Mouse (Mus musculus) hindbrain, embryonic 16.5 days (tissue): ENCODE results near the gene Rhoq. TPM values are rescaled to one million over a fixed set of nuclear protein-coding genes. Genes with fewer than 3 reads are reported as not detected.
A peak's percentile ranks its signal among the peaks of the same experiment; 100 is the strongest.

Source experiments
- ATAC-seq: fragments of 200-750 bp; cut with Nextera tagmentation; 2 replicates; pipeline ENCODE4 v1.8.0; 2017; ENCODE audit warnings: moderate TSS enrichment, moderate library complexity
- H3K27ac ChIP-seq: fragments of 300-500 bp; sonication (generic); 2 replicates; pipeline ENCODE4 v1.5.1; 2014; ENCODE audit warnings: low read depth, mild to moderate bottlenecking, control low read depth, low read length, moderate library complexity
- H3K27me3 ChIP-seq: fragments of 300-500 bp; sonication (generic); replicated peaks from 2 replicates; pipeline ENCODE4 v1.6.1; 2014; ENCODE audit warnings: low read length; ENCODE audit not compliant: control insufficient read depth, insufficient read depth
- H3K36me3 ChIP-seq: fragments of 300-500 bp; sonication (generic); 2 replicates; pipeline ENCODE4 v1.6.1; 2014; ENCODE audit warnings: mild to moderate bottlenecking, low read length, moderate library complexity, mixed read lengths; ENCODE audit not compliant: control insufficient read depth, insufficient read depth
- H3K4me1 ChIP-seq: fragments of 300-500 bp; sonication (generic); 2 replicates; pipeline ENCODE4 v1.6.1; 2014; ENCODE audit warnings: low read depth, low read length; ENCODE audit not compliant: control insufficient read depth, insufficient read depth
- H3K4me2 ChIP-seq: fragments of 300-500 bp; sonication (generic); 2 replicates; pipeline ENCODE4 v1.6.1; 2014; ENCODE audit warnings: mild to moderate bottlenecking, low read length, control low read depth, moderate library complexity
- H3K4me3 ChIP-seq: fragments of 300-500 bp; sonication (generic); 2 replicates; pipeline ENCODE4 v1.5.1; 2014; ENCODE audit warnings: mild to moderate bottlenecking, low read length, control low read depth, moderate library complexity
- H3K9ac ChIP-seq: fragments of 300-500 bp; sonication (generic); 2 replicates; pipeline ENCODE4 v1.6.1; 2014; ENCODE audit warnings: low read depth, mild to moderate bottlenecking, control low read depth, low read length, moderate library complexity
- H3K9me3 ChIP-seq: fragments of 300-500 bp; sonication (generic); 2 replicates; pipeline ENCODE4 v1.6.1; 2014; ENCODE audit warnings: mild to moderate bottlenecking, low read length, moderate library complexity; ENCODE audit not compliant: control insufficient read depth
- WGBS: fragments of 180-500 bp; shearing (Covaris S2); extraction: QIAGEN DNeasy Blood & Tissue Kit; methylation state at CpG from one replicate; pipeline ENCODE4 v1.1.7; 2014; 5-methylcytosine and 5-hydroxymethylcytosine counted together
- polyA plus RNA-seq: library from polyadenylated mRNA; unstranded; fragments of >200 nt; fragmentation: Nextera tagmentation; extraction: Ambion mirVana; gene quantifications from 2 replicates; pipeline ENCODE4 v1.2.1, GENCODE M21; 2015

Rhoq gene
- polyA plus RNA-seq, 1 experiment from 2014 or later: 7.4 TPM

DNA sequence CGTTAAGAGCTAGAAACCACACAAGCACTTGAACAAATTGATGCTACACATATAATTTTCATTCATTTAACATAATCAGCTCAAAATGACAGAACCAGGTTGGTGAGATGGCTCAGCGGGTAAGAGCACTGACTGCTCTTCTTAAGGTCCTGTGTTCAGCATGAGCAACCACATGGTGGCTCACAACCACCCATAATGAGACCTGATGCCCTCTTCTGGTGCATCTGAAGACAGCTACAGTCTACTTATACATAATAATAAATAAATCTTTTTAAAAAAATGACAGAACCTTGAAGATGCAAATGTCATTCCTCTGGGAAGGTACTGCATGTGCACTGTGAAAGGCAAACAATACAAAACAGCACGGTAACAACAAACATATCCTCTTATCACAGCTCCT, 46.1 kb downstream of the Rhoq start:
- ATAC-seq: no peak
- WGBS: 88% methylated on average over 3 of the region's 3 CpGs
- no peak overlapping the region for H3K27ac ChIP-seq
- H3K4me2 ChIP-seq: no peak overlapping the region
- no peak overlapping the region for H3K4me3 ChIP-seq
- H3K4me1 ChIP-seq: no peaks in the 10 kb centered on the region
- no peaks in the 10 kb centered on the region for H3K27me3 ChIP-seq
- H3K9ac ChIP-seq: no peak overlapping the region
- no peaks in the 10 kb centered on the region for H3K9me3 ChIP-seq
- peaks cover 6% of the 10 kb centered on the region for H3K36me3 ChIP-seq

- WGBS: 71% methylated on average over 13 of the region's 13 CpGs
- H3K27ac ChIP-seq: no peak overlapping the region
These were observed 48.6 kb downstream of the Rhoq start for GRCm38 (mm10) chr17:87011301-87012019.

GRCm38 (mm10) chr17:87019692-87020091, 56.8 kb downstream of the Rhoq start:
- Histone ChIP-seq H3K4me1 (peaks cover 6% of the 10 kb centered on the region), H3K4me3 (no peak overlapping the region), H3K27ac (no peak overlapping the region), H3K36me3 (peaks cover 7% of the 10 kb centered on the region; the same call in 1 of the 2 replicates), H3K9ac (no peak overlapping the region), H3K27me3 (no peaks in the 10 kb centered on the region), H3K9me3 (no peaks in the 10 kb centered on the region), H3K4me2 (no peak overlapping the region)
- 94% methylated on average over 5 of the region's 5 CpGs for WGBS
- no peak for ATAC-seq

More at GRCm38 (mm10) chr17:87011301-87012019, 48.6 kb downstream of the Rhoq start:
- no peaks in the 10 kb centered on the region for H3K4me1 ChIP-seq
- no peaks in the 10 kb centered on the region for H3K9me3 ChIP-seq
- H3K4me2 ChIP-seq: 0 out of 2 replicates have a peak overlapping the region, but pooled peaks have one; percentile 5
- no peak overlapping the region for H3K9ac ChIP-seq
- H3K4me3 ChIP-seq: no peak overlapping the region
- H3K27me3 ChIP-seq: no peaks in the 10 kb centered on the region
- H3K36me3 ChIP-seq: peaks cover 9% of the 10 kb centered on the region
- ATAC-seq: no peak

- Histone ChIP-seq H3K4me2 (peak overlapping the region; percentile 91), H3K27me3 (no peaks in the 10 kb centered on the region), H3K9ac (peak overlapping the region; percentile 74), H3K36me3 (peaks cover under 1% of the 10 kb centered on the region), H3K4me3 (peak overlapping the region; percentile 79), H3K27ac (no peak overlapping the region), H3K4me1 (peaks cover 16% of the 10 kb centered on the region), H3K9me3 (no peaks in the 10 kb centered on the region)
- WGBS: under 1% methylated on average over 49 of the region's 55 CpGs
- peak; percentile 76 for ATAC-seq
These were observed 61.8 kb downstream of the Rhoq start for GRCm38 (mm10) chr17:87024491-87025242.

- Histone ChIP-seq H3K4me1 (peaks cover 16% of the 10 kb centered on the region), H3K36me3 (no peaks in the 10 kb centered on the region; the same call in 1 of the 2 replicates), H3K27me3 (no peaks in the 10 kb centered on the region), H3K9ac (peak within 1 kb of the TSS; percentile 74), H3K9me3 (no peaks in the 10 kb centered on the region), H3K4me2 (peak within 1 kb of the TSS; percentile 91), H3K4me3 (peak within 1 kb of the TSS; percentile 79), H3K27ac (peak within 1 kb of the TSS; percentile 23; the same call in 1 of the 2 replicates)
- WGBS: under 1% methylated on average over 43 of the region's 43 CpGs
- ATAC-seq: peak; percentile 100
These were observed 62.5 kb downstream of the Rhoq start, which contains the start of the genes Pigf and Cript for GRCm38 (mm10) chr17:87025269-87025949. Gene Pigf, minus strand, starts transcription at chr17:87025406. Gene Cript, plus strand, starts transcription at chr17:87025550.

- H3K9me3 ChIP-seq: no peaks in the 10 kb centered on the region
- H3K27ac ChIP-seq: no peak overlapping the region
- 60% methylated on average over 9 of the region's 10 CpGs for WGBS
- ATAC-seq: no peak
- no peak overlapping the region for H3K4me3 ChIP-seq
- H3K4me2 ChIP-seq: no peak overlapping the region
- H3K9ac ChIP-seq: no peak overlapping the region
- no peaks in the 10 kb centered on the region for H3K4me1 ChIP-seq
- no peaks in the 10 kb centered on the region for H3K27me3 ChIP-seq
- peaks cover 10% of the 10 kb centered on the region for H3K36me3 ChIP-seq
These were observed 73.5 kb downstream of the Rhoq start for GRCm38 (mm10) chr17:87036141-87037073.

GRCm38 (mm10) chr17:87038496-87038895, 75.6 kb downstream of the Rhoq start:
- no peaks in the 10 kb centered on the region for H3K9me3 ChIP-seq
- H3K4me2 ChIP-seq: no peak overlapping the region
- no peaks in the 10 kb centered on the region for H3K4me1 ChIP-seq
- no peak overlapping the region for H3K4me3 ChIP-seq
- H3K27ac ChIP-seq: no peak overlapping the region
- WGBS: 89% methylated on average over 5 of the region's 5 CpGs
- peaks cover 6% of the 10 kb centered on the region for H3K36me3 ChIP-seq
- ATAC-seq: no peak
- H3K27me3 ChIP-seq: no peaks in the 10 kb centered on the region
- no peak overlapping the region for H3K9ac ChIP-seq

DNA sequence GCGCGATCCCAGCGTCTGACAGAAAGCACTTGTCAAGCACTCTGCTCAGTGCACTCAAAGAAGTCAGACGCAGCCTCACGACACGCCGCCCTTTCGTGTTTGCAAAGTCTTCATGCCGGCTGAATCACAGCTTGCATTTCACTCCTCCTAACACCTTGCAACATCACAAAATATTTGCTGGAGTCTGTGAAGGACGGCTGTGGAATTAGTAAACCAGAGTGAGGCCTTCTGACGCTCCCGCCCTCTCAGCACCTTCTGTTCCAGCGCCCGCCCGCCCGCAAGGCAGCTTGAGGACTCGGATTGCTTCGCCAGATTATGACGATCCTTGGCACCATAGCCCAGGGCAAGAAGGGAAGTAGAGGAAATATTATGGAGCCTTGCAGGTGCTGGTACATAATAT, 78.9 kb downstream of the Rhoq start:
- Histone ChIP-seq H3K4me3 (no peak overlapping the region), H3K9me3 (no peaks in the 10 kb centered on the region), H3K27me3 (no peaks in the 10 kb centered on the region), H3K36me3 (no peaks in the 10 kb centered on the region), H3K4me1 (no peaks in the 10 kb centered on the region), H3K9ac (no peak overlapping the region), H3K27ac (no peak overlapping the region), H3K4me2 (no peak overlapping the region)
- WGBS: 71% methylated on average over 19 of the region's 19 CpGs
- no peak for ATAC-seq
